Mouse (Mus musculus): ENCODE measurements at regions not wholly inside any gene's neighbourhood (a gene's known extent, or its start where the extent isn't known, plus 50 kb on each side); places are given as distances from the start of the nearest gene placed in this dataset.

GRCm38 (mm10) chr11:19737807-19738206 is 186.4 kb upstream of the Spred2 start:
- DNase-seq = no peak

DNA sequence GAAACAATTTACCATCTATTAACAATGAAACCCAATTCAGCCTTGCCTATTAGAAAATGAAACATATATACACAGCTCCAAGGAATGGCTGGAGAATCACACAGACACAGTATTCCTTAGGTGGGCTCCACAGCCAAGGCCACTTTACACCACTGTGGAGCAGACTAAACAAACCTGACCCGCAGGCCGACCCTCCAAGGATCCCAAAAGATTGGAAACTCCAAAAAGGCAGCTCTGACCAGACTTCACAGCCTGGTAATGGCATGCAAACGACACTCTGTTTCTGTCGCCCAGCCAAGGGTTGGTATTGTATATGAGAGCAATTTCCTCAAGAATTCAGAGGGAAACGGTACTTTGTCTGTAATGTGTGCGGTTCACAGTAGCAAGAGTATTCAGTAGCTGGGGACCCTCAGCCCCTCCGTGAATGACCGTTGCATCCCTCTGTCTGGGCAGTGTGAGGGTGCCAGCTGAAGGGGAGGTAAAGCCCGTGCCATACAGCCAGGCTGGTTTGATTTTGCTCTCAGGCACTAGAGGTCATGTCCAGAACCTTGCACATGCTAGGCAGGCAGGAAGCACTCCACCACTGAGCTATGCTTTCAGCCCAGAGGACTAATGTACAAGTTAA is 184.5 kb upstream of the Spred2 start:
- TF ChIP-seq CTCF (conservative IDR thresholded peaks at IDR 0.05; ENCODE audit: insufficient read depth, insufficient read length, low read depth, low read length) (no peak), POLR2A (IDR thresholded peaks at IDR 0.05; ENCODE audit: low read depth, low read length) (no peak)
- no peaks in the 10 kb centered on the region for H3K27me3 ChIP-seq (replicated peaks; ENCODE audit: control insufficient read depth, insufficient read depth, low read length)
- no peak for DNase-seq
- H3K4me3 ChIP-seq (ENCODE audit: insufficient read depth, low read depth, low read length) = no peak overlapping the region
- H3K4me1 ChIP-seq (ENCODE audit: control insufficient read depth, insufficient read depth, low read length) = no peaks in the 10 kb centered on the region
- H3K36me3 ChIP-seq (ENCODE audit: control insufficient read depth, insufficient read depth, low read length) = no peaks in the 10 kb centered on the region
- WGBS = 60% methylated on average over 9 of the region's 9 CpGs
- no peak overlapping the region for H3K27ac ChIP-seq (ENCODE audit: insufficient read depth, low read depth, low read length)

More at GRCm38 (mm10) chr11:19737807-19738206, 186.4 kb upstream of the Spred2 start:
- Histone ChIP-seq H3K27me3 (replicated peaks; ENCODE audit: control insufficient read depth, insufficient read depth, low read length) (no peaks in the 10 kb centered on the region), H3K36me3 (ENCODE audit: control insufficient read depth, insufficient read depth, low read length) (no peaks in the 10 kb centered on the region), H3K4me1 (ENCODE audit: control insufficient read depth, insufficient read depth, low read length) (no peaks in the 10 kb centered on the region), H3K4me3 (ENCODE audit: insufficient read depth, low read depth, low read length) (no peak overlapping the region), H3K27ac (ENCODE audit: insufficient read depth, low read depth, low read length) (no peak overlapping the region)
- TF ChIP-seq CTCF (conservative IDR thresholded peaks at IDR 0.05; ENCODE audit: insufficient read depth, insufficient read length, low read depth, low read length) = no peak
- TF ChIP-seq POLR2A (IDR thresholded peaks at IDR 0.05; ENCODE audit: low read depth, low read length) = no peak
- WGBS = 47% methylated on average over 5 of the region's 5 CpGs

DNA sequence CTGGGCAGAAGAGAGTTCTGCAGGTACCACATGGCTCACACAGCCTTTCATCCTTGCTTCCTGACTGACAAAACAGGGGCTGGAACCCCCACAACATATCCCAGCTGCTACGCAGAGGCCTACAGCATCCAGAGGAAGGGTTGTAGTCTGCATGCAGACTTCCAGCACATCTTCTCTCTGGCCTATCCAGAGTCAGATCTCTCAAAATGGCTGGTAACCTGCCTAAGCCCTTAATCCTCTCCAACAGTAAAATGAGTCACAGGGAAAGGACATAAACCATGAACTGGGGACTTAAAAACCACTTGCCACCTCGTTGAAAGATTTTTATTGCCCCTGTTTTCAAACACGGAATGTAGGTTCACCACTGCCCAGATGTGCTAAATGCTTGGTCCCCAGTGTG is 183.6 kb upstream of the Spred2 start:
- WGBS = 72% methylated on average over 3 of the region's 3 CpGs

DNA sequence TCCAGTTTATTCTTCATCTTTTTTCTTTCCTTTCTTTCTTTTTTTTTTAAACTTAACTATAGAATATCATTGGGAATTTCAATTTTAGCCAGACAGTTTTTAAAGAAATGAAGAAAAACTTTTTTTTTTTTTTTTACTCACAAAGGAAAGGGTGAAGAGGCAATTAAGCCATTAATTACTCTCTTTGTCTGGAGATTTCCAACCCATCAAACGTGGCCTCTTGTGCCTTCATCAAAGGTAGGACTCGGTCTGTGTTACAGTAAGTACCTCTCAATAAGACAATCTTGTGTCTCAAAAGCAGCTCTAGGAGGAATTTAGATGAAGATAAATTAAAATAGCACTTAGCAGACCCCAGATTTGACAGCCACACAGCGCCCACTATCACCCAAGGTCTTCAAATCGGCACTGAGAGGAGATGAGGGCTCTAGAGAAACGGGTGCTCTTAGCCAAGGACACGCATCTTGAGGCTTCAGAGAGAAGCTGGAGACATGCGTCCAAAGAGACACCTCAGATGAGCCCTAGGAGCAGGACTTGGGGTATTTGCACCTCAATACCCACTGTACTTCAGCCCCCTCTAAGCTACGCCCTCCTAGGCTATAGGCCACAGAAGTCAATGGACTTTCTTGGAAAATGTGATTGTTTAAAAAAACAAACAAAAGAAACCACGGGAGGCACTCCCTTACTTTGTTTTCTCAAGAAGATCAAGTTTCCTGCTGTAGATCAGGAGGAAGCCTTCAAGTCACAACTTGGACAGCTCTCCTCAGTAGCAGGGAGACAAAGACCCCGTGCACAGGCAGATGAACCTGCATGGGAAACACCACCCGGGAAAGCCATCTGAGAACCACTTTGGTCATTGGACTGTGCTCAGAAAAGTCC is 176.8 kb upstream of the Spred2 start:
- no peak for DNase-seq
- Histone ChIP-seq H3K27me3 (replicated peaks; ENCODE audit: control insufficient read depth, insufficient read depth, low read length) (no peaks in the 10 kb centered on the region), H3K27ac (ENCODE audit: insufficient read depth, low read depth, low read length) (no peak overlapping the region), H3K36me3 (ENCODE audit: control insufficient read depth, insufficient read depth, low read length) (no peaks in the 10 kb centered on the region), H3K4me1 (ENCODE audit: control insufficient read depth, insufficient read depth, low read length) (no peaks in the 10 kb centered on the region), H3K4me3 (ENCODE audit: insufficient read depth, low read depth, low read length) (no peak overlapping the region)
- no peak for TF ChIP-seq CTCF (conservative IDR thresholded peaks at IDR 0.05; ENCODE audit: insufficient read depth, insufficient read length, low read depth, low read length)
- 50% methylated on average over 11 of the region's 11 CpGs for WGBS

More for the DNA sequence above, 183.6 kb upstream of the Spred2 start:
- no peaks in the 10 kb centered on the region for H3K4me1 ChIP-seq (ENCODE audit: control insufficient read depth, insufficient read depth, low read length)
- no peak overlapping the region for H3K4me3 ChIP-seq (ENCODE audit: insufficient read depth, low read depth, low read length)
- no peaks in the 10 kb centered on the region for H3K27me3 ChIP-seq (replicated peaks; ENCODE audit: control insufficient read depth, insufficient read depth, low read length)
- no peaks in the 10 kb centered on the region for H3K36me3 ChIP-seq (ENCODE audit: control insufficient read depth, insufficient read depth, low read length)
- no peak overlapping the region for H3K27ac ChIP-seq (ENCODE audit: insufficient read depth, low read depth, low read length)
- no peak for DNase-seq
- TF ChIP-seq CTCF (conservative IDR thresholded peaks at IDR 0.05; ENCODE audit: insufficient read depth, insufficient read length, low read depth, low read length) = no peak
- TF ChIP-seq POLR2A (IDR thresholded peaks at IDR 0.05; ENCODE audit: low read depth, low read length) = no peak

GRCm38 (mm10) chr11:19747973-19748559 is 176.1 kb upstream of the Spred2 start:
- no peaks in the 10 kb centered on the region for H3K27me3 ChIP-seq (replicated peaks; ENCODE audit: control insufficient read depth, insufficient read depth, low read length)
- H3K4me3 ChIP-seq (ENCODE audit: insufficient read depth, low read depth, low read length) = no peak overlapping the region
- DNase-seq = no peak
- 62% methylated on average over 14 of the region's 14 CpGs for WGBS
- no peak overlapping the region for H3K27ac ChIP-seq (ENCODE audit: insufficient read depth, low read depth, low read length)
- H3K36me3 ChIP-seq (ENCODE audit: control insufficient read depth, insufficient read depth, low read length) = no peaks in the 10 kb centered on the region
- TF ChIP-seq POLR2A (IDR thresholded peaks at IDR 0.05; ENCODE audit: low read depth, low read length) (no peak), CTCF (conservative IDR thresholded peaks at IDR 0.05; ENCODE audit: insufficient read depth, insufficient read length, low read depth, low read length) (no peak)
- no peaks in the 10 kb centered on the region for H3K4me1 ChIP-seq (ENCODE audit: control insufficient read depth, insufficient read depth, low read length)

DNA sequence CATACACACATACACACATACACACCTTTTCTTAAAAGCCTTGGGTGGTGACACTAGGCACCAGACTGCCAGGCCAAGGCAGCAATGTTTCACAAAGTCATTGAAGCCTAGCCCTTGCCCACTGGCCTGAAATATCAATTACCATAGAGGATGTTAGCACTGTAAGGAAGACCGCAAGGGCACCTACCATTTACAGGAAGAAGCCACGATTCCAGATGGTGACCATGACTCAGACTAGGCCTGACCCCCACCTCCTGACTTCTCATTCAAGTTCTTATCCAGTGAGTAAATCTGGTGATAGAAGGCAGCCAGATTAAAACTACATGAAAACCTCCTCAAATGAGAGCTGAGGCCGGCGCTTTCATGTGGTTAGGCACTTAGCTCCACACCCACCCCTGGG is 165.3 kb upstream of the Spred2 start:
- no peaks in the 10 kb centered on the region for H3K4me1 ChIP-seq (ENCODE audit: control insufficient read depth, insufficient read depth, low read length)
- no peak overlapping the region for H3K27ac ChIP-seq (ENCODE audit: insufficient read depth, low read depth, low read length)
- no peak overlapping the region for H3K4me3 ChIP-seq (ENCODE audit: insufficient read depth, low read depth, low read length)
- 66% methylated on average over 4 of the region's 4 CpGs for WGBS
- no peaks in the 10 kb centered on the region for H3K36me3 ChIP-seq (ENCODE audit: control insufficient read depth, insufficient read depth, low read length)
- H3K27me3 ChIP-seq (replicated peaks; ENCODE audit: control insufficient read depth, insufficient read depth, low read length) = no peaks in the 10 kb centered on the region
- DNase-seq = no peak
- TF ChIP-seq POLR2A (IDR thresholded peaks at IDR 0.05; ENCODE audit: low read depth, low read length) (no peak), CTCF (conservative IDR thresholded peaks at IDR 0.05; ENCODE audit: insufficient read depth, insufficient read length, low read depth, low read length) (no peak)

All from kidney, adult 2 months (tissue).